ENCODE assay signal across 19 mouse cellular contexts in genomic region chr14:73533755-73534465, GRCm38 (mm10). TPM values are rescaled to one million over a fixed set of nuclear protein-coding genes. Genes with fewer than 3 reads are reported as not detected.
A peak's percentile ranks its signal among the peaks of the same experiment; 100 is the strongest.
DNase-seq lines count a peak whose midpoint lies in the region; ATAC-seq and TF ChIP-seq lines count a peak whose summit lies in the region.
"Had no signal": no experiment of that assay in that cellular context is flagged by ENCODE, and none has a peak within 500 bp of the region (broad histone marks: within the 10 kb centered on the region; RNA-seq: fewer than 3 reads in every experiment).

No protein-coding gene starts in this region.

- no peak for TF ChIP-seq CTCF in forebrain, postnatal 0 days (IDR thresholded peaks at IDR 0.05; ENCODE audit: low read depth)
- TF ChIP-seq CTCF in MEL (IDR thresholded peaks at IDR 0.05 in 2 of 3, conservative IDR thresholded peaks at IDR 0.05 in 1 of 3; ENCODE audit: control insufficient read depth in 1 of 3, insufficient read depth in 1 of 3, low read depth in 2 of 3, low read length in 3 of 3, poor library complexity in 1 of 3, severe bottlenecking in 1 of 3) = no peak

- H3K9me3 ChIP-seq in forebrain, postnatal 0 days (ENCODE audit: low read length) = no peaks in the 10 kb centered on the region
- H3K9me3 ChIP-seq in forebrain, embryonic 13.5 days (replicated peaks) = no peaks in the 10 kb centered on the region
- no peaks in the 10 kb centered on the region for H3K9me3 ChIP-seq in midbrain, embryonic 16.5 days (replicated peaks; ENCODE audit: control insufficient read depth, low read length, poor library complexity, severe bottlenecking)
- H3K9me3 ChIP-seq in midbrain, embryonic 11.5 days (ENCODE audit: control insufficient read depth, low read length) = no peaks in the 10 kb centered on the region
- H3K9me3 ChIP-seq in MEL (replicated peaks; ENCODE audit: insufficient read depth, low read length) = no peaks in the 10 kb centered on the region
- H3K9me3 ChIP-seq: forebrain, embryonic 12.5 days; G1E; heart, embryonic 13.5 days; hindbrain, embryonic 12.5 days had no signal

- TF ChIP-seq POLR2A in MEL (IDR thresholded peaks at IDR 0.05; ENCODE audit: control insufficient read depth in 1 of 2, insufficient read depth in 1 of 2, low read depth in 1 of 2, low read length in 2 of 2, poor library complexity in 1 of 2) = no peak

- no peaks in the 10 kb centered on the region for H3K27me3 ChIP-seq in forebrain, postnatal 0 days (ENCODE audit: insufficient read depth, low read length)
- 0 out of 2 replicates have a peak, but pooled peaks cover 2% of the 10 kb centered on the region for H3K27me3 ChIP-seq in forebrain, embryonic 13.5 days
- no peaks in the 10 kb centered on the region for H3K27me3 ChIP-seq in midbrain, embryonic 16.5 days (ENCODE audit: control insufficient read depth, insufficient read depth, low read depth, low read length)
- H3K27me3 ChIP-seq in midbrain, embryonic 11.5 days (ENCODE audit: control insufficient read depth, insufficient read depth, low read length) = no peaks in the 10 kb centered on the region
- H3K27me3 ChIP-seq in MEL (ENCODE audit: control insufficient read depth in 1 of 2, insufficient read depth in 2 of 2, low read length in 2 of 2) = peaks cover 6 to 8% of the 10 kb centered on the region in 2 experiments
- H3K27me3 ChIP-seq: hindbrain, embryonic 12.5 days had no signal

- no peak overlapping the region for H3K9ac ChIP-seq in forebrain, postnatal 0 days
- H3K9ac ChIP-seq in forebrain, embryonic 13.5 days = no peak overlapping the region
- H3K9ac ChIP-seq in midbrain, embryonic 16.5 days (ENCODE audit: low read depth, low read length) = no peak overlapping the region
- no peak overlapping the region for H3K9ac ChIP-seq in midbrain, embryonic 11.5 days (ENCODE audit: low read length)
- no peak overlapping the region for H3K9ac ChIP-seq in MEL (ENCODE audit: control insufficient read depth, low read depth, low read length, poor library complexity, severe bottlenecking)
- H3K9ac ChIP-seq: forebrain, embryonic 12.5 days; heart, embryonic 13.5 days; hindbrain, embryonic 12.5 days had no signal

- no peaks in the 10 kb centered on the region for H3K36me3 ChIP-seq in forebrain, postnatal 0 days (ENCODE audit: insufficient read depth)
- H3K36me3 ChIP-seq in forebrain, embryonic 13.5 days (ENCODE audit: poor library complexity, severe bottlenecking) = no peaks in the 10 kb centered on the region
- no peaks in the 10 kb centered on the region for H3K36me3 ChIP-seq in midbrain, embryonic 16.5 days (ENCODE audit: control insufficient read depth, insufficient read depth, low read length)
- no peaks in the 10 kb centered on the region for H3K36me3 ChIP-seq in midbrain, embryonic 11.5 days (ENCODE audit: control insufficient read depth, insufficient read depth, low read length)
- H3K36me3 ChIP-seq in MEL (ENCODE audit: control insufficient read depth in 1 of 2, insufficient read depth in 2 of 2, low read length in 2 of 2) = peaks cover 0 to 4% of the 10 kb centered on the region in 2 experiments; a peak in 2 of 4 replicates
- H3K36me3 ChIP-seq: forebrain, embryonic 12.5 days; G1E; heart, embryonic 13.5 days; hindbrain, embryonic 12.5 days had no signal

- no peak for TF ChIP-seq EP300 in MEL (IDR thresholded peaks at IDR 0.05; ENCODE audit: low read depth in 1 of 2, low read length in 2 of 2)

- H3K4me2 ChIP-seq in forebrain, postnatal 0 days (ENCODE audit: low read depth) = no peak overlapping the region
- no peak overlapping the region for H3K4me2 ChIP-seq in forebrain, embryonic 13.5 days
- no peak overlapping the region for H3K4me2 ChIP-seq in midbrain, embryonic 16.5 days (ENCODE audit: low read length)
- no peak overlapping the region for H3K4me2 ChIP-seq in midbrain, embryonic 11.5 days
- H3K4me2 ChIP-seq: forebrain, embryonic 12.5 days; heart, embryonic 13.5 days; hindbrain, embryonic 12.5 days had no signal

- DNase-seq in forebrain, postnatal 0 days = no peak
- no peak for DNase-seq in midbrain, embryonic 11.5 days (ENCODE audit: low spot score, missing footprints)
- DNase-seq in MEL (ENCODE audit: low read depth, low spot score) = no peak
- DNase-seq in kidney, postnatal 36 days = no peak
- no peak for DNase-seq in cerebellum, adult 11-12 months
- DNase-seq: adrenal gland, postnatal 10 days; cerebellum, adult 2 months; cerebellum, postnatal 10 days; gastrocnemius, postnatal 36 days; heart, adult 11 months; heart, postnatal 36 days had no signal

- no peak for TF ChIP-seq RAD21 in MEL (IDR thresholded peaks at IDR 0.05; ENCODE audit: low read depth, low read length)

- H3K4me3 ChIP-seq in forebrain, postnatal 0 days (ENCODE audit: low read depth, low read length) = no peak overlapping the region
- no peak overlapping the region for H3K4me3 ChIP-seq in forebrain, embryonic 13.5 days
- no peak overlapping the region for H3K4me3 ChIP-seq in midbrain, embryonic 16.5 days (ENCODE audit: low read depth, low read length)
- H3K4me3 ChIP-seq in midbrain, embryonic 11.5 days (ENCODE audit: low read depth, low read length) = no peak overlapping the region
- H3K4me3 ChIP-seq in MEL (ENCODE audit: control insufficient read depth in 1 of 2, insufficient read depth in 1 of 2, low read depth in 2 of 2, low read length in 2 of 2) = no peak overlapping the region
- H3K4me3 ChIP-seq: forebrain, embryonic 12.5 days; heart, embryonic 13.5 days; hindbrain, embryonic 12.5 days had no signal

- H3K4me1 ChIP-seq in forebrain, postnatal 0 days (ENCODE audit: insufficient read depth) = no peaks in the 10 kb centered on the region
- H3K4me1 ChIP-seq in forebrain, embryonic 13.5 days = no peaks in the 10 kb centered on the region
- H3K4me1 ChIP-seq in midbrain, embryonic 16.5 days (ENCODE audit: control insufficient read depth, insufficient read depth, low read length) = no peaks in the 10 kb centered on the region
- no peaks in the 10 kb centered on the region for H3K4me1 ChIP-seq in midbrain, embryonic 11.5 days (ENCODE audit: control insufficient read depth, insufficient read depth, low read length)
- peaks cover 0 to 8% of the 10 kb centered on the region in 2 experiments; a peak in 3 of 4 replicates for H3K4me1 ChIP-seq in MEL (ENCODE audit: control insufficient read depth in 1 of 2, insufficient read depth in 2 of 2, low read length in 2 of 2)
- H3K4me1 ChIP-seq: forebrain, embryonic 12.5 days; heart, embryonic 13.5 days; hindbrain, embryonic 12.5 days had no signal

- no peaks in the 10 kb centered on the region for H3K79me2 ChIP-seq in MEL (ENCODE audit: control insufficient read depth, insufficient read depth, low read length, poor library complexity)

- peak; percentile 55 for ATAC-seq in forebrain, postnatal 0 days
- ATAC-seq in forebrain, embryonic 13.5 days = no peak
- ATAC-seq in midbrain, embryonic 16.5 days = peak; percentile 36; the same call in 1 of the 2 replicates
- ATAC-seq in midbrain, embryonic 11.5 days (ENCODE audit: low FRiP score) = no peak
- ATAC-seq: inflammation-experienced regulatory T-cells, adult 6 months; intestine, postnatal 0 days had no signal

- no peak overlapping the region for H3K27ac ChIP-seq in forebrain, postnatal 0 days (ENCODE audit: low read depth, low read length)
- H3K27ac ChIP-seq in forebrain, embryonic 13.5 days = no peak overlapping the region
- peak overlapping the region; percentile 28; the same call in 1 of the 2 replicates for H3K27ac ChIP-seq in midbrain, embryonic 16.5 days (ENCODE audit: low read length)
- no peak overlapping the region for H3K27ac ChIP-seq in midbrain, embryonic 11.5 days (ENCODE audit: low read depth, low read length)
- no peak overlapping the region for H3K27ac ChIP-seq in MEL (ENCODE audit: control insufficient read depth, low read depth, low read length)
- H3K27ac ChIP-seq: forebrain, embryonic 12.5 days; heart, embryonic 13.5 days; hindbrain, embryonic 12.5 days had no signal

- WGBS in forebrain, postnatal 0 days = 69% methylated on average over 6 of the region's 6 CpGs
- 73% methylated on average over 6 of the region's 6 CpGs for WGBS in forebrain, embryonic 13.5 days
- 66% methylated on average over 6 of the region's 6 CpGs for WGBS in midbrain, embryonic 16.5 days
- 75% methylated on average over 6 of the region's 6 CpGs for WGBS in midbrain, embryonic 11.5 days

TF ChIP-seq in MEL, 35 proteins besides CTCF, POLR2A, EP300 and RAD21 (continues in another document):
- TF ChIP-seq MYB (IDR thresholded peaks at IDR 0.05; ENCODE audit: low read depth, low read length) = no peak

RNA-seq across cellular contexts. Expression of gene Sucla2, which starts 8.8 kb away (rescaled TPM):
- 95.7 and 106 TPM in 2 replicates for total RNA-seq in forebrain, postnatal 0 days (2014; rRNA removed)
- 144 and 148 TPM in 2 replicates for polyA plus RNA-seq in forebrain, postnatal 0 days (2015; fragmentation: Nextera tagmentation; extraction: Ambion mirVana)
- 103 and 110 TPM in 2 replicates for polyA plus RNA-seq in forebrain, embryonic 13.5 days (2015; fragmentation: Nextera tagmentation; extraction: Ambion mirVana)
- 119 and 128 TPM in 2 replicates for polyA plus RNA-seq in midbrain, embryonic 16.5 days (2015; fragmentation: Nextera tagmentation; extraction: Ambion mirVana)
- polyA plus RNA-seq in midbrain, embryonic 11.5 days (2014; fragmentation: Nextera tagmentation; extraction: Ambion mirVana) = 116 and 129 TPM in 2 replicates
- 59.4 and 63.0 TPM in 2 replicates for total RNA-seq in MEL (2012; rRNA removed)
- 10 to 100 TPM; 61.6 to 65.5 TPM for polyA plus RNA-seq in MEL (2012; ENCODE audit: insufficient read depth in 1 of 2, insufficient read length in 2 of 2, low read depth in 1 of 2, low replicate concordance in 2 of 2, missing spikeins in 1 of 2)

RNA-seq across cellular contexts. Expression of gene Nudt15, which starts 14.1 kb away (rescaled TPM):
- 5.8 and 9.4 TPM in 2 replicates for total RNA-seq in forebrain, postnatal 0 days (2014; rRNA removed)
- 6.0 and 8.5 TPM in 2 replicates for polyA plus RNA-seq in forebrain, postnatal 0 days (2015; fragmentation: Nextera tagmentation; extraction: Ambion mirVana)
- 7.9 and 10.0 TPM in 2 replicates for polyA plus RNA-seq in forebrain, embryonic 13.5 days (2015; fragmentation: Nextera tagmentation; extraction: Ambion mirVana)
- polyA plus RNA-seq in midbrain, embryonic 16.5 days (2015; fragmentation: Nextera tagmentation; extraction: Ambion mirVana) = 7.7 and 7.8 TPM in 2 replicates
- 10.8 and 11.4 TPM in 2 replicates for polyA plus RNA-seq in midbrain, embryonic 11.5 days (2014; fragmentation: Nextera tagmentation; extraction: Ambion mirVana)
- 8.4 and 8.8 TPM in 2 replicates for total RNA-seq in MEL (2012; rRNA removed)
- 10 to 100 TPM in 1 of 2 experiments, not detected in 1; 12.3 TPM for polyA plus RNA-seq in MEL (2012; ENCODE audit: insufficient read depth in 1 of 2, insufficient read length in 2 of 2, low read depth in 1 of 2, low replicate concordance in 2 of 2, missing spikeins in 1 of 2)

RNA-seq across cellular contexts. Expression of gene Med4, which starts 24.1 kb away (rescaled TPM):
- total RNA-seq in forebrain, postnatal 0 days (2014; rRNA removed) = 38.4 and 50.7 TPM in 2 replicates
- polyA plus RNA-seq in forebrain, postnatal 0 days (2015; fragmentation: Nextera tagmentation; extraction: Ambion mirVana) = 85.4 and 89.6 TPM in 2 replicates
- polyA plus RNA-seq in forebrain, embryonic 13.5 days (2015; fragmentation: Nextera tagmentation; extraction: Ambion mirVana) = 112 and 124 TPM in 2 replicates
- polyA plus RNA-seq in midbrain, embryonic 16.5 days (2015; fragmentation: Nextera tagmentation; extraction: Ambion mirVana) = 84.7 and 87.8 TPM in 2 replicates
- polyA plus RNA-seq in midbrain, embryonic 11.5 days (2014; fragmentation: Nextera tagmentation; extraction: Ambion mirVana) = 100 and 105 TPM in 2 replicates
- 62.2 and 65.2 TPM in 2 replicates for total RNA-seq in MEL (2012; rRNA removed)
- polyA plus RNA-seq in MEL (2012; ENCODE audit: insufficient read depth in 1 of 2, insufficient read length in 2 of 2, low read depth in 1 of 2, low replicate concordance in 2 of 2, missing spikeins in 1 of 2) = 10 to 100 TPM in 1 of 2 experiments, not detected in 1; 69.2 TPM

Comparison
In these comparisons a context has a peak if more than half of its experiments do, and no peak if none do; other contexts are left out.
1. ATAC-seq: peak in forebrain, postnatal 0 days (single experiment) and midbrain, embryonic 16.5 days (single experiment); none in forebrain, embryonic 13.5 days (single experiment) and midbrain, embryonic 11.5 days (single experiment).